Mouse (Mus musculus): ENCODE measurements around the gene Cebpzos.

DNA sequence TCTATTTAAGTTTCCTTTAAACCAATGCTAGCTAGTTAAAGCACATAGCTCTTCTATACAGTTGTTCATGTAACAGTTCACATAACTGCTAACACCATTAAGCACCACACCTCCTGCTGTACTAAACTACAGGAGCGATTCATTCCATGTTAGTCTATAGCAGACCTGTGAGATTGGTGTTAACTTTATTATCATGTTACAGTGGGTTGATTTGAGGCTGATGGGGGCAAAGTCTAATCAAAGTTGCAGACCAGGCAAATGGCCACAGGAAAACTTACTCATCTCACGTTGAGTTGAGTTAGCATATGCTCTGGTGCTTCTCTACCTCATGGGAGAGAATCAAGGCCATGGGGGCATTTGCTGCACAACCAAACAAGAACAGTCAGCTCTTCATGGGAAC is 6.9 kb upstream of the Cebpzos start:
- no peak for TF ChIP-seq FLI1 (IDR thresholded peaks at IDR 0.05; ENCODE audit: low read length)
- TF ChIP-seq GATA1 (IDR thresholded peaks at IDR 0.05; ENCODE audit: borderline replicate concordance, low read length): no peak

Measured in megakaryocyte, embryonic 14.5 days (primary cell).